Mouse (Mus musculus) small intestine, adult 2 months (tissue): ENCODE results near the gene Haus5.

Source experiments
- CTCF ChIP-seq: fragments of 200-500 bp; IDR thresholded peaks from 2 replicates; pipeline ENCODE4 v1.5.1; 2012; ENCODE audit warnings: low read depth, mild to moderate bottlenecking, control low read depth, inconsistent platforms, low read length, moderate library complexity, mixed read lengths; ENCODE audit not compliant: insufficient replicate concordance, insufficient read length; ENCODE audit errors: extremely low read depth
- POLR2A ChIP-seq: fragments of 200-500 bp; IDR thresholded peaks from 2 replicates; pipeline ENCODE4 v1.6.1; 2012; ENCODE audit warnings: low read depth, mild to moderate bottlenecking, control low read depth, inconsistent platforms, low read length, moderate library complexity

DNA sequence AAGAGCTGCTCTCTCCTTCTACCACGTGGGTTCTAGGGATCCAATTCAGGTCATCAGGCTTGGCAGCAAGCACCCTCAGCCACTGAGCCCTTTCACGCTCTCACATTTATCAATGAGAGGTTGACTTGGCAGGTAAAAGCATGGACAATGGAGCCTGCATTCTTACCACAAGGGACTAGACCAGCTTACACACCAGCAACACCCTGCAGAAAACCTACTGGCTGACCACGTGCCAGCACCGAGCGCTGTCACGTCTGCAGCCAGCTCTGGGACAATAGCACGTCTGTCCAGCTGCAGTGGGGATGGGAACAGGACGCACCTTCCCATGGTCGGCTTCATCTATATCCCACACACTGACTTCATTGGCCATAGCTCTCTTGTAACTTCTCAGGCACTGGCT, 46.1 kb downstream of the Haus5 start:
- no peak for TF ChIP-seq CTCF
- TF ChIP-seq POLR2A = no peak
